Mouse (Mus musculus) liver, embryonic 14.5 days (tissue): Measurements from ENCODE around the gene Cib3.

ENCODE experiments used
- CTCF ChIP-seq: IDR thresholded peaks from 2 replicates; pipeline ENCODE4 v1.5.1; 2016; ENCODE audit warnings: antibody characterized with exemption, low read depth, control low read depth
- EP300 ChIP-seq: IDR thresholded peaks from 2 replicates; pipeline ENCODE4 v1.6.1; 2016; ENCODE audit warnings: antibody characterized with exemption, low read depth

- TF ChIP-seq CTCF = no peak
- no peak for TF ChIP-seq EP300
These were observed 42.9 kb downstream of the Cib3 start for GRCm38 (mm10) chr8:72169681-72170249.
